Mouse (Mus musculus) heart, embryonic 14.5 days (tissue): ENCODE data around the gene Pkp4. TPM values are rescaled to one million over a fixed set of nuclear protein-coding genes. Genes with fewer than 3 reads are reported as not detected.
A peak's percentile ranks its signal among the peaks of the same experiment; 100 is the strongest.

Experiments used
- ATAC-seq: fragments of 200-750 bp; cut with Nextera tagmentation; 2 replicates; pipeline ENCODE4 v1.8.0; 2017; ENCODE audit warnings: low read depth, moderate TSS enrichment; ENCODE audit not compliant: insufficient number of reproducible peaks, insufficient read depth, low FRiP score
- H3K27ac ChIP-seq, 2 experiments: fragments of 200-500 bp in 1 of 2; fragments of 300-500 bp in 1 of 2; sonication (generic) in 1 of 2; replicated peaks in 1 of 2; 2 replicates each; pipeline ENCODE4 v1.5.1; 2012 to 2014; ENCODE audit warnings: low read depth in 2 of 2, low read length in 2 of 2, control low read depth in 1 of 2, mild to moderate bottlenecking in 1 of 2, mixed read lengths in 1 of 2; ENCODE audit not compliant: control insufficient read depth in 1 of 2, insufficient read depth in 1 of 2
- H3K27me3 ChIP-seq: fragments of 300-500 bp; sonication (generic); 2 replicates; pipeline ENCODE4 v1.6.1; 2014; ENCODE audit warnings: mild to moderate bottlenecking, low read length, control low read depth; ENCODE audit not compliant: control insufficient read depth, insufficient read depth
- H3K36me3 ChIP-seq: fragments of 300-500 bp; sonication (generic); 2 replicates; pipeline ENCODE4 v1.6.1; 2014; ENCODE audit warnings: mild to moderate bottlenecking, control low read depth, low read length, mixed read lengths; ENCODE audit not compliant: control insufficient read depth, insufficient read depth
- H3K4me1 ChIP-seq, 2 experiments: fragments of 200-500 bp in 1 of 2; fragments of 300-500 bp in 1 of 2; sonication (generic) in 1 of 2; 2 replicates each; pipeline ENCODE4 v1.6.1; 2012 to 2014; ENCODE audit warnings: low read length in 2 of 2, control low read depth in 1 of 2, mixed read lengths in 1 of 2; ENCODE audit not compliant: control insufficient read depth in 2 of 2, insufficient read depth in 2 of 2
- H3K4me2 ChIP-seq: fragments of 300-500 bp; sonication (generic); 2 replicates; pipeline ENCODE4 v1.6.1; 2014; ENCODE audit warnings: mild to moderate bottlenecking, low read length
- H3K4me3 ChIP-seq, 2 experiments: fragments of 200-500 bp in 1 of 2; fragments of 300-500 bp in 1 of 2; sonication (generic) in 1 of 2; 2 replicates each; pipeline ENCODE4 v1.5.1; 2012 to 2014; ENCODE audit warnings: low read length in 2 of 2, mild to moderate bottlenecking in 2 of 2, control low read depth in 1 of 2, low read depth in 1 of 2, moderate library complexity in 1 of 2; ENCODE audit not compliant: control insufficient read depth in 1 of 2, insufficient read depth in 1 of 2
- H3K9ac ChIP-seq: fragments of 300-500 bp; sonication (generic); 2 replicates; pipeline ENCODE4 v1.6.1; 2014; ENCODE audit warnings: mild to moderate bottlenecking, low read length
- H3K9me3 ChIP-seq: fragments of 300-500 bp; sonication (generic); 2 replicates; pipeline ENCODE4 v1.6.1; 2016; ENCODE audit warnings: low read length, control low read depth; ENCODE audit not compliant: control insufficient read depth
- WGBS: fragments of 180-500 bp; shearing (Covaris S2); extraction: QIAGEN DNeasy Blood & Tissue Kit; methylation state at CpG from one replicate; pipeline ENCODE4 v1.1.7; 2014; 5-methylcytosine and 5-hydroxymethylcytosine counted together
- polyA plus RNA-seq: library from polyadenylated mRNA; unstranded; fragments of >200 nt; fragmentation: Nextera tagmentation; extraction: Ambion mirVana; gene quantifications from 2 replicates; pipeline ENCODE4 v1.2.1, GENCODE M21; 2014

The Pkp4 gene
- polyA plus RNA-seq, 1 experiment from 2014 or later, result 54.8 TPM

GRCm38 (mm10) chr2:59348585-59348984 is 187.9 kb downstream of the Pkp4 start:
- peaks cover 88% of the 10 kb centered on the region for H3K36me3 ChIP-seq
- no peak overlapping the region for H3K27ac ChIP-seq
- H3K9ac ChIP-seq, result no peak overlapping the region

DNA sequence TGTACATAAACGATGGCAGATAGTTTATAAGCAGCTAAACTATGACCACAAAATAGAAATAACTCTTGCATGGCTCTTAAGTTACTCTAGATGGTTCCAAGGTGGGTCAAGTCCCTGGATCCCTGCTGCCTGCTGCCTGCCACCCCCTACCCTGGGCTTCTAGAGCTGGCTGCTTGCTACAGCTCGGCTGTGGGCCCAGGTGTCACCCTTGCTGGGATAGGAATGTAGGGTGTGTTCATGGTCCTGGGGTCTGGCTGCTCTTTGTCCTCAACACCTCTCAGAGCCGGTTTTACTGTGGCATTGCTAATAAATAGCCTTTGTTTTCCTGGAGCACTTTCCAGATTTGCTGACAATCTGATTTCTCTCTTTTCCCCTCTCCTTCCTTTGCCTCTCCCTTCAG is 189.4 kb downstream of the Pkp4 start:
- H3K9ac ChIP-seq, result no peak overlapping the region
- H3K36me3 ChIP-seq, result peaks cover 88% of the 10 kb centered on the region
- peaks cover 0 to 7% of the 10 kb centered on the region in 2 experiments; a peak in 2 of 4 replicates for H3K4me1 ChIP-seq
- no peaks in the 10 kb centered on the region for H3K9me3 ChIP-seq
- WGBS, result 70% methylated on average over 3 of the region's 3 CpGs
- no peak for ATAC-seq
- no peak overlapping the region for H3K27ac ChIP-seq
- H3K4me2 ChIP-seq, result no peak overlapping the region
- no peaks in the 10 kb centered on the region for H3K27me3 ChIP-seq
- H3K4me3 ChIP-seq, result no peak overlapping the region

More at GRCm38 (mm10) chr2:59348585-59348984, 187.9 kb downstream of the Pkp4 start:
- no peak overlapping the region for H3K4me2 ChIP-seq
- H3K27me3 ChIP-seq, result no peaks in the 10 kb centered on the region
- no peaks in the 10 kb centered on the region for H3K9me3 ChIP-seq
- ATAC-seq, result no peak
- H3K4me1 ChIP-seq, result peaks cover 0 to 7% of the 10 kb centered on the region in 2 experiments; a peak in 2 of 4 replicates
- H3K4me3 ChIP-seq, result no peak overlapping the region
- WGBS, result 88% methylated on average over 8 of the region's 8 CpGs

- Histone ChIP-seq H3K4me3 (no peak overlapping the region), H3K9me3 (no peaks in the 10 kb centered on the region), H3K9ac (no peak overlapping the region), H3K27me3 (no peaks in the 10 kb centered on the region), H3K4me1 (peaks cover 0 to 4% of the 10 kb centered on the region in 2 experiments; a peak in 2 of 4 replicates), H3K36me3 (peaks cover 87% of the 10 kb centered on the region), H3K4me2 (no peak overlapping the region), H3K27ac (no peak overlapping the region)
- WGBS, result 82% methylated on average over 16 of the region's 16 CpGs
- ATAC-seq, result no peak
Observed at GRCm38 (mm10) chr2:59351303-59352099, 190.9 kb downstream of the Pkp4 start.

DNA sequence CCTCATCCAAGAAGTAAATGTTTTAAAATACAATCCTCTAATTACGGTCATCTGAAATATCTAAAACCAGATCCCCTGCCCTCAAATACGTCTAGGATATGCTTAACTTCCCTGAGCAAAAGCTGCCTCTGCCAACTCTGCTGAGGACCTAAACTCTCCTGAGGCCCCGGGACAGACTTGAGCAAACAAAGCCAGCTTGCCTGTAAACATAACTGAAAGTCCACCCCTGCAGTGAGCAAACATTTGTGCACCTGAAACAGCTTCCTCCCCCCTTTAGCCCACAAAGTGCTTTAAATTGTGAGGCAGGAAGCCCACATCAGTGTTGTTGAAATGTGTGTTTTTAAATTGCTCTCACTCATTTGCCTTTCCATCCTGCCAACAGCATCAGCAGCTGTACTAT is 193.2 kb downstream of the Pkp4 start:
- peaks cover 67% of the 10 kb centered on the region for H3K36me3 ChIP-seq
- H3K9me3 ChIP-seq, result no peaks in the 10 kb centered on the region
- no peak overlapping the region for H3K27ac ChIP-seq
- H3K4me1 ChIP-seq, result no peaks in the 10 kb centered on the region
- H3K27me3 ChIP-seq, result no peaks in the 10 kb centered on the region
- no peak overlapping the region for H3K4me2 ChIP-seq
- no peak overlapping the region for H3K4me3 ChIP-seq
- no peak for ATAC-seq
- no peak overlapping the region for H3K9ac ChIP-seq
- WGBS, result 75% methylated on average over 3 of the region's 3 CpGs

GRCm38 (mm10) chr2:59355531-59356289 is 195.1 kb downstream of the Pkp4 start:
- H3K4me3 ChIP-seq, result no peak overlapping the region
- H3K9me3 ChIP-seq, result no peaks in the 10 kb centered on the region
- peaks cover 49% of the 10 kb centered on the region for H3K36me3 ChIP-seq
- no peaks in the 10 kb centered on the region for H3K27me3 ChIP-seq
- WGBS, result 92% methylated on average over 5 of the region's 5 CpGs
- no peak overlapping the region for H3K4me2 ChIP-seq
- no peak overlapping the region for H3K9ac ChIP-seq
- ATAC-seq, result no peak
- H3K4me1 ChIP-seq, result peaks cover 0 to 2% of the 10 kb centered on the region in 2 experiments; a peak in 1 of 4 replicates
- no peak overlapping the region for H3K27ac ChIP-seq

DNA sequence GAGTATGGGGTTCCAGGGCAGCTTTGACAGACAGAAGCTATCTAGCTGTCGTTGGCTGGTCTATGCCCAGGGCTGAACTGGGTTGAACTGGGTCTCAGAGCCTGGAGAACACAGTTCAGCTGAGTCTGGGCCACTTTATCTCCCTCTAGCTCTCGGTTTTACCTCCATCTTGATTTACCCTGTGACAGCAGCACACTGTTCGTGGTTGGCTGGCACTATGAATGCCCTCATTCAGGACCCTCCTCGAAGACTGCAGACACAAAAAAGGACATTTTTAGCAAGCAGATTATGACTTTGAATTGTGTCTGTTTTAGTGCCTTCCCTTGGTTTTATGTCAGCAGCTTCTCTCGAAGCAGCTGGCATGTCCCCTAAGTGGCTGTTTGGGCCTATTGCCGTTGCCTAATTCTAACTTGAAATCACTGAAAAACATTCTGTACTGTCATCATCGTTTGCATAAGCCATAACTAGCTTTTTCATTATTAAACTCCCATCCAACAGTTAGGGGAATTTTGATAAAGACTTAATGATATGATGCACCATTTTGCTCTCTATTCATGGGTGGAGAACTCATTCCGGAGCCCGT is 199.2 kb downstream of the Pkp4 start:
- Histone ChIP-seq H3K36me3 (peaks cover 18% of the 10 kb centered on the region), H3K27me3 (no peaks in the 10 kb centered on the region), H3K4me1 (peaks cover 6 to 16% of the 10 kb centered on the region in 2 experiments; a peak in 3 of 4 replicates), H3K9me3 (no peaks in the 10 kb centered on the region), H3K4me2 (no peak overlapping the region), H3K9ac (no peak overlapping the region), H3K27ac (no peak overlapping the region), H3K4me3 (no peak overlapping the region)
- WGBS, result 74% methylated on average over 9 of the region's 9 CpGs
- ATAC-seq, result no peak

DNA sequence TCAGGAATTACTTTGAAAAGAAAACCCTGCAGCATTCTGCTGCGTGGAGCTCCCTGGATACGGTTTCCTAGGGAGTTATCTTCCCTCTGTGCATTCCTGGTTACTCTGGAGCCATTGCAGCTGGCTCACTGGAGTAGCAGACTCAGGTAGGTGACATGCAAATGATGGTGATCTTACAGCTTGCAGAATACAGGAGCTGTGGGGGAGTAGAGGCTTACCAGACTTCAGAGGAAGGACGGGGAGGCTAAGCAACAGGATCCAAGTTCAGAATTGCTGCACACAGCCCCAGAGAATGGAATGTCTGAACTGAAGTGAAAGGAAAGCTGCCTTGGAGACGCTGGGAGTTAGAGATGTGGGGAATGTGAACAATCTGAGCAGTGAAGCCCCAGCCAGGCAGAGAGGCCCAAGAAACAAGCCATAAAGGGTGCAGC is 200.7 kb downstream of the Pkp4 start:
- Histone ChIP-seq H3K36me3 (peaks cover 3% of the 10 kb centered on the region; the same call in 1 of the 2 replicates), H3K9ac (peak overlapping the region; percentile 2; the same call in 1 of the 2 replicates), H3K27ac (peak overlapping the region; percentile 66 to 79), H3K27me3 (no peaks in the 10 kb centered on the region), H3K4me1 (peaks cover 7 to 18% of the 10 kb centered on the region in 2 experiments; a peak in 3 of 4 replicates), H3K4me2 (peak overlapping the region; percentile 52), H3K9me3 (no peaks in the 10 kb centered on the region), H3K4me3 (no peak overlapping the region)
- peak; percentile 63 for ATAC-seq
- 12% methylated on average over 4 of the region's 4 CpGs for WGBS
